Mouse (Mus musculus): Measurements from ENCODE around the gene Emc10. TPM values are rescaled to one million over a fixed set of nuclear protein-coding genes. Genes with fewer than 3 reads are reported as not detected.

Gene Emc10
- total and polyA plus RNA-seq, 3 experiments: 91.4 to 149 TPM; not detected in 1

DNA sequence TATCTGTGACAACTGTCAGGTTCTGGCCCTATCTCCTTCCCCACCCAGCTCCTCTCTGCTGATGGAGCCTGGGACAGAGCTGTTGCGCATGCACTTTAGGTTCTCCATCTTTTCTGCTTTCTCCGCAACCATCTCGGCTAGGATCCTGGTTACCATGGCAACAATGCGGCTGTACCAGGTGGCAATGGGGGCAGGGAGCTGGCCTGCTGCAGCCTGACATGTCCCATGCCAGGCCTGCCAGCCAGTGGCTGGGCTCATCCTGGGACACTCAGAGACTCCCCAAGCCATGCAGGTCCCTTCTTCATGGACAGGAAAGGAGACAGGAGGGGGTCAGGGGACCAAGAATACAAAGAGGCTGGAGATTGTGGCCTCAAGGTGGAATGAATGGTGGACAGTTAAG, 31.8 kb downstream of the Emc10 start:
- no peak overlapping the region for H3K27ac ChIP-seq (ENCODE audit: control insufficient read depth, low read depth, low read length)
- H3K36me3 ChIP-seq (ENCODE audit: control insufficient read depth in 1 of 2, insufficient read depth in 2 of 2, low read length in 2 of 2): no peaks in the 10 kb centered on the region
- no peaks in the 10 kb centered on the region for H3K9me3 ChIP-seq (replicated peaks; ENCODE audit: insufficient read depth, low read length)
- H3K4me3 ChIP-seq (ENCODE audit: control insufficient read depth in 1 of 2, insufficient read depth in 1 of 2, low read depth in 2 of 2, low read length in 2 of 2): no peak overlapping the region
- peaks cover 0 to 9% of the 10 kb centered on the region in 2 experiments; a peak in 2 of 4 replicates for H3K4me1 ChIP-seq (ENCODE audit: control insufficient read depth in 1 of 2, insufficient read depth in 2 of 2, low read length in 2 of 2)
- H3K27me3 ChIP-seq (ENCODE audit: control insufficient read depth in 1 of 2, insufficient read depth in 2 of 2, low read length in 2 of 2): no peaks in the 10 kb centered on the region
- peaks cover 3% of the 10 kb centered on the region for H3K79me2 ChIP-seq (ENCODE audit: control insufficient read depth, insufficient read depth, low read length, poor library complexity)
- TF ChIP-seq ELF1 (IDR thresholded peaks at IDR 0.05; ENCODE audit: low read depth, low read length): no peak
- TF ChIP-seq NRF1 (IDR thresholded peaks at IDR 0.05; ENCODE audit: insufficient read depth, low read depth, low read length, poor library complexity, severe bottlenecking): no peak
- no peak for TF ChIP-seq HCFC1 (IDR thresholded peaks at IDR 0.05; ENCODE audit: low read depth, low read length)
- no peak for TF ChIP-seq SIN3A (IDR thresholded peaks at IDR 0.05; ENCODE audit: low read length)
- no peak for TF ChIP-seq ETS1 (IDR thresholded peaks at IDR 0.05; ENCODE audit: low read depth, low read length)
- no peak for TF ChIP-seq TAL1 (IDR thresholded peaks at IDR 0.05; ENCODE audit: low read length)
- no peak for TF ChIP-seq CTCF (IDR thresholded peaks at IDR 0.05 in 2 of 3, conservative IDR thresholded peaks at IDR 0.05 in 1 of 3; ENCODE audit: control insufficient read depth in 1 of 3, insufficient read depth in 1 of 3, low read depth in 2 of 3, low read length in 3 of 3, poor library complexity in 1 of 3, severe bottlenecking in 1 of 3)
- no peak for TF ChIP-seq GABPA (IDR thresholded peaks at IDR 0.05; ENCODE audit: low read depth, low read length)
- no peak for TF ChIP-seq MYB (IDR thresholded peaks at IDR 0.05; ENCODE audit: low read depth, low read length)
- TF ChIP-seq USF1 (IDR thresholded peaks at IDR 0.05; ENCODE audit: low read depth, low read length): no peak
- no peak for TF ChIP-seq RCOR1 (IDR thresholded peaks at IDR 0.05; ENCODE audit: low read depth, low read length)
- no peak for TF ChIP-seq POLR2A (IDR thresholded peaks at IDR 0.05; ENCODE audit: control insufficient read depth in 1 of 2, insufficient read depth in 1 of 2, low read depth in 1 of 2, low read length in 2 of 2, poor library complexity in 1 of 2)
- no peak for TF ChIP-seq GATA1 (IDR thresholded peaks at IDR 0.05; ENCODE audit: low read depth, low read length)
- TF ChIP-seq POLR2AphosphoS2 (IDR thresholded peaks at IDR 0.05; ENCODE audit: low read length): no peak
- no peak for TF ChIP-seq CHD2 (IDR thresholded peaks at IDR 0.05; ENCODE audit: low read length)
- TF ChIP-seq MAZ (IDR thresholded peaks at IDR 0.05; ENCODE audit: low read depth, low read length): no peak
- TF ChIP-seq RAD21 (IDR thresholded peaks at IDR 0.05; ENCODE audit: low read depth, low read length): no peak
- no peak for TF ChIP-seq E2F4 (IDR thresholded peaks at IDR 0.05; ENCODE audit: borderline replicate concordance, low read depth, low read length)
- no peak for TF ChIP-seq SMC3 (IDR thresholded peaks at IDR 0.05; ENCODE audit: low read depth, low read length)
- no peak for DNase-seq (ENCODE audit: low read depth, low spot score)
- no peak overlapping the region for H3K9ac ChIP-seq (ENCODE audit: control insufficient read depth, low read depth, low read length, poor library complexity, severe bottlenecking)

DNA sequence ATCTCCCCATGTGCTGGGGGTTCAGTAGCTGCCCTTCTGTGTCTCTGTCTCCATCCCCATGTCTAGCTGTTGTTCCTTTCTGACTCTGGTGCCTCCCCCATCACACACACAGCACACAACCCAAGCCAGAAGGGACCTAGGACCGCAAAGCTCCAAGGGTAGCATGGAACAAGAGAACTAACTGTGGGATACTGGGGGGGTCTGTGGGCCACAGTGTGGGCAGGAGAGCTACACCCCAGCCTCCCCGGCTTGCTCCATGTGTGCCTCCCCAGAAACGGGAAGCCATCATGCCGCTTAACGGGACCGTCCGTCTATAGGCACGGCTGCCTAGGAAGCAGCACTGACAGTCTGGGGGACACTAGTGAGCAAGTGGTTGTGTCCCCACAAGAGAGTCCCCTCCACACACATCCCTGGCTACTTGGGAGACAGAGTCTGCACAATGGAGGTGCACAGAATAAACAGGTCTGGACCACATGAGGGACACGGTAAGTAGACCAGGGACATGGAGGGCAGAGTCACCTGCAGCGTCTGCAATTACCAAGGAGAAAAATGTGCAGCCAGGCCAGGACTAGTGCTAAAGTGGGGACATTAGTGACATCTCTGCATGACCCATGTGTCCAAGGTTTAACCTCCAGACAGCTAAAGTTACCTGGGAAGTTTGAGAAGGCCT, 32.6 kb downstream of the Emc10 start:
- Histone ChIP-seq H3K9ac (ENCODE audit: control insufficient read depth, low read depth, low read length, poor library complexity, severe bottlenecking) (no peak overlapping the region), H3K9me3 (replicated peaks; ENCODE audit: insufficient read depth, low read length) (no peaks in the 10 kb centered on the region), H3K36me3 (ENCODE audit: control insufficient read depth in 1 of 2, insufficient read depth in 2 of 2, low read length in 2 of 2) (no peaks in the 10 kb centered on the region), H3K4me3 (ENCODE audit: control insufficient read depth in 1 of 2, insufficient read depth in 1 of 2, low read depth in 2 of 2, low read length in 2 of 2) (no peak overlapping the region), H3K27me3 (ENCODE audit: control insufficient read depth in 1 of 2, insufficient read depth in 2 of 2, low read length in 2 of 2) (no peaks in the 10 kb centered on the region), H3K27ac (ENCODE audit: control insufficient read depth, low read depth, low read length) (no peak overlapping the region), H3K4me1 (ENCODE audit: control insufficient read depth in 1 of 2, insufficient read depth in 2 of 2, low read length in 2 of 2) (peaks cover 0 to 7% of the 10 kb centered on the region in 2 experiments; a peak in 2 of 4 replicates), H3K79me2 (ENCODE audit: control insufficient read depth, insufficient read depth, low read length, poor library complexity) (peaks cover 3% of the 10 kb centered on the region)
- no peak for DNase-seq (ENCODE audit: low read depth, low spot score)
- TF ChIP-seq POLR2AphosphoS2 (IDR thresholded peaks at IDR 0.05; ENCODE audit: low read length): no peak
- no peak for TF ChIP-seq MYC (IDR thresholded peaks at IDR 0.05; ENCODE audit: low read depth, low read length)
- TF ChIP-seq MAX (IDR thresholded peaks at IDR 0.05; ENCODE audit: low read length): no peak
- TF ChIP-seq EP300 (IDR thresholded peaks at IDR 0.05; ENCODE audit: low read depth in 1 of 2, low read length in 2 of 2): no peak
- no peak for TF ChIP-seq BHLHE40 (IDR thresholded peaks at IDR 0.05; ENCODE audit: borderline replicate concordance, low read depth, low read length)
- TF ChIP-seq ZC3H11A (IDR thresholded peaks at IDR 0.05; ENCODE audit: low read depth, low read length): no peak
- TF ChIP-seq GABPA (IDR thresholded peaks at IDR 0.05; ENCODE audit: low read depth, low read length): no peak
- no peak for TF ChIP-seq GATA1 (IDR thresholded peaks at IDR 0.05; ENCODE audit: low read depth, low read length)
- TF ChIP-seq ZNF384 (IDR thresholded peaks at IDR 0.05; ENCODE audit: low read depth, low read length): no peak
- TF ChIP-seq MXI1 (IDR thresholded peaks at IDR 0.05; ENCODE audit: low read depth, low read length): no peak
- TF ChIP-seq TAL1 (IDR thresholded peaks at IDR 0.05; ENCODE audit: low read length): no peak
- no peak for TF ChIP-seq TCF12 (IDR thresholded peaks at IDR 0.05; ENCODE audit: low read depth, low read length)
